In the genomic region with DNA sequence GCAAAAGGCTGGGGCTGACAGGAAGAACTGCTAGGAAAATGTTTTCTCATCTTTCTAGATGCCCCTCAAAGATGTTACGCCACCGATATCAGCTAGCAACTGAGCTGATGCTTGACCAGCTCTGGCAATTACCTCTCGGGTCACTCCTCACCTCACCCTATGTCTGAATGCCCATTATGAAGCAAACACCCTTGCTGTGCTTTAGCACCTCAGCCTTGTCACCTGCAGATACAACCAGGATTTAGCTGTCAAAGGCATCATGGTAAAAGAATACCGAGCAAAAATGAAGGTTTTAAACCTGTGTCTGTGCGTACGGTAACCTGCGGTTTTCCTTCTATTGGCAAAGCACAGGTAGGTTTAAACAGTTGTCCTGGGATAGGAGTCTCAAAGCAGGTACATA, we compare ENCODE assay signal across 27 mouse cellular contexts. TPM values are rescaled to one million over a fixed set of nuclear protein-coding genes. Genes with fewer than 3 reads are reported as not detected.
DNase-seq lines count a peak whose midpoint lies in the region; ATAC-seq and TF ChIP-seq lines count a peak whose summit lies in the region.
"Had no signal": no experiment of that assay in that cellular context is flagged by ENCODE, and none has a peak within 500 bp of the region (broad histone marks: within the 10 kb centered on the region; RNA-seq: fewer than 3 reads in every experiment).

A gene (minus strand): TSS at position 101 of the 400 bp plus-strand sequence.

- no peaks in the 10 kb centered on the region for H3K27me3 ChIP-seq in neural tube, embryonic 11.5 days (ENCODE audit: control insufficient read depth, insufficient read depth, low read length)
- H3K27me3 ChIP-seq in neural tube, embryonic 15.5 days (replicated peaks): no peaks in the 10 kb centered on the region
- H3K27me3 ChIP-seq in testis, adult 2 months (ENCODE audit: control insufficient read depth, insufficient read depth, low read length): no peaks in the 10 kb centered on the region
- H3K27me3 ChIP-seq: CH12.LX, Patski had no signal

- no peak for TF ChIP-seq CTCF in testis, adult 2 months (IDR thresholded peaks at IDR 0.05; ENCODE audit: control insufficient read depth, insufficient read depth, insufficient replicate concordance, low read depth, low read length)

- no peak within 1 kb of the TSS for H3K4me2 ChIP-seq in neural tube, embryonic 11.5 days (ENCODE audit: low read depth)
- H3K4me2 ChIP-seq in neural tube, embryonic 15.5 days: no peak within 1 kb of the TSS

- H3K27ac ChIP-seq in neural tube, embryonic 11.5 days (ENCODE audit: low read depth, low read length): no peak within 1 kb of the TSS
- no peak within 1 kb of the TSS for H3K27ac ChIP-seq in neural tube, embryonic 15.5 days (replicated peaks)
- H3K27ac ChIP-seq in testis, adult 2 months (ENCODE audit: control insufficient read depth, insufficient read depth, low read depth, low read length): no peak within 1 kb of the TSS

- no peaks in the 10 kb centered on the region for H3K36me3 ChIP-seq in neural tube, embryonic 11.5 days (ENCODE audit: control insufficient read depth, insufficient read depth, low read length)
- H3K36me3 ChIP-seq in neural tube, embryonic 15.5 days: no peaks in the 10 kb centered on the region
- H3K36me3 ChIP-seq in testis, adult 2 months (ENCODE audit: control insufficient read depth, insufficient read depth, low read length): no peaks in the 10 kb centered on the region
- H3K36me3 ChIP-seq: G1E had no signal

- no peak within 1 kb of the TSS for H3K4me3 ChIP-seq in neural tube, embryonic 11.5 days (ENCODE audit: low read depth, low read length)
- H3K4me3 ChIP-seq in neural tube, embryonic 15.5 days (replicated peaks): no peak within 1 kb of the TSS
- peak within 1 kb of the TSS; percentile 48 for H3K4me3 ChIP-seq in testis, adult 2 months (ENCODE audit: control insufficient read depth, low read depth, low read length)

- no peak within 1 kb of the TSS for H3K9ac ChIP-seq in neural tube, embryonic 11.5 days (ENCODE audit: low read length)
- no peak within 1 kb of the TSS for H3K9ac ChIP-seq in neural tube, embryonic 15.5 days (replicated peaks)

- no peak for ATAC-seq in neural tube, embryonic 11.5 days (ENCODE audit: insufficient read depth, low FRiP score, low TSS enrichment)
- ATAC-seq in neural tube, embryonic 15.5 days (ENCODE audit: low FRiP score): no peak
- ATAC-seq: activated CD4-positive, CD25-positive, alpha-beta regulatory T cell, adult 4 months; CD4-positive, CD25-positive, alpha-beta regulatory T cell, adult 4 months; Patski had no signal

- H3K9me3 ChIP-seq in neural tube, embryonic 11.5 days (ENCODE audit: control insufficient read depth, low read length): no peaks in the 10 kb centered on the region
- no peaks in the 10 kb centered on the region for H3K9me3 ChIP-seq in neural tube, embryonic 15.5 days (replicated peaks)
- H3K9me3 ChIP-seq: G1E had no signal

- peak; percentile 64 for DNase-seq in heart, adult 11 months
- no peak for DNase-seq in heart, adult 18-20 months
- peak; percentile 9 for DNase-seq in neural tube, embryonic 11.5 days (ENCODE audit: low spot score)
- no peak for DNase-seq in testis, postnatal 14 days (ENCODE audit: low spot score)
- DNase-seq: adrenal gland, adult 2 months; adrenal gland, adult 8-10 months; adrenal gland, postnatal 10 days; adrenal gland, postnatal 14 days; adrenal gland, postnatal 25 days; adrenal gland, postnatal 36 days; B cell, adult 2 months; cerebellum, adult 11 months; cerebellum, adult 11-12 months; cerebellum, adult 18-20 months had no signal

- no peaks in the 10 kb centered on the region for H3K4me1 ChIP-seq in neural tube, embryonic 11.5 days (ENCODE audit: control insufficient read depth, insufficient read depth, low read length)
- H3K4me1 ChIP-seq in neural tube, embryonic 15.5 days: no peaks in the 10 kb centered on the region
- no peaks in the 10 kb centered on the region for H3K4me1 ChIP-seq in testis, adult 2 months (ENCODE audit: control insufficient read depth, insufficient read depth, low read length)

- 94% methylated on average over 7 of the region's 7 CpGs for WGBS in neural tube, embryonic 11.5 days
- WGBS in neural tube, embryonic 15.5 days: 98% methylated on average over 7 of the region's 7 CpGs

- TF ChIP-seq POLR2A in testis, adult 2 months (IDR thresholded peaks at IDR 0.05; ENCODE audit: control insufficient read depth, low read depth, low read length): no peak

RNA-seq across cellular contexts. Expression of the gene that starts here (rescaled TPM):
- not detected for total RNA-seq in heart, adult 18-20 months (2021)
- not detected in 2 replicates for polyA plus RNA-seq in neural tube, embryonic 11.5 days (2014; fragmentation: Nextera tagmentation; extraction: Ambion mirVana)
- not detected in 2 replicates for polyA plus RNA-seq in neural tube, embryonic 15.5 days (2015; fragmentation: Nextera tagmentation; extraction: Ambion mirVana)
- 56.5 and 75.9 TPM in 2 replicates for polyA plus RNA-seq in testis, adult 2 months (2012; rRNA removed)
- total RNA-seq: adrenal gland, adult 18-20 months; adrenal gland, adult 2 months; adrenal gland, adult 8-10 months; adrenal gland, postnatal 10 days; adrenal gland, postnatal 14 days; adrenal gland, postnatal 25 days; adrenal gland, postnatal 36 days; adrenal gland, postnatal 4 days; CH12.LX; ES-E14; G1E; MEL had no signal
- polyA plus RNA-seq: activated CD4-positive, CD25-positive, alpha-beta regulatory T cell, adult 4 months; adrenal gland, adult 2 months; brain, embryonic 14.5 days; C2C12; CD4-positive, CD25-positive, alpha-beta regulatory T cell, adult 4 months; G1E; Patski had no signal

Comparison
In these comparisons a context has a peak if more than half of its experiments do, and no peak if none do; other contexts are left out.
1. RNA of the gene that starts here (polyA plus RNA-seq): 56.5 to 75.9 TPM in testis, adult 2 months; not detected in neural tube, embryonic 11.5 days and not detected in neural tube, embryonic 15.5 days; every median in the first group is over 10 times any median in the second.
2. Peak in DNase-seq in neural tube, embryonic 11.5 days; RNA of the gene not detected or under 1 TPM.